Mouse (Mus musculus): ENCODE data around the gene Duxf3. TPM values are rescaled to one million over a fixed set of nuclear protein-coding genes. Genes with fewer than 3 reads are reported as not detected.

Duxf3 gene
- total and polyA plus RNA-seq, 3 experiments, result 0.17 TPM; not detected in 2

GRCm38 (mm10) chr10:58206639-58207404 is 25.7 kb downstream of the Duxf3 start:
- DNase-seq (ENCODE audit: extremely low read depth), result no peak
- H3K36me3 ChIP-seq (replicated peaks in 1 of 2; ENCODE audit: control insufficient read depth in 1 of 2, insufficient read depth in 1 of 2, low read length in 1 of 2), result no peaks in the 10 kb centered on the region
- no peak overlapping the region for H3K9ac ChIP-seq (ENCODE audit: insufficient read depth, low read depth)
- H3K79me2 ChIP-seq (replicated peaks; ENCODE audit: control insufficient read depth, extremely low read depth, insufficient read depth, poor library complexity, severe bottlenecking), result no peaks in the 10 kb centered on the region
- dilution Hi-C loops (cut with MboI; ENCODE audit: extremely low pct_ligation_motif_present, extremely low pct_unique_long_range_greater_than_20kb, low sequenced_read_pairs) (no loop called here), in situ Hi-C loops (cut with MboI; ENCODE audit: low pct_ligation_motif_present, low pct_unique_long_range_greater_than_20kb, low sequenced_read_pairs) (no loop called here)
- H3K4me1 ChIP-seq (ENCODE audit: control insufficient read depth in 1 of 2, insufficient read depth in 2 of 2), result no peaks in the 10 kb centered on the region
- no peak overlapping the region for H3K4me3 ChIP-seq (replicated peaks in 1 of 3; ENCODE audit: low read depth in 2 of 3, low read length in 2 of 3, poor library complexity in 1 of 3)
- peaks cover 53% of the 10 kb centered on the region for H3K27me3 ChIP-seq (replicated peaks)
- H3K4me2 ChIP-seq (ENCODE audit: insufficient read depth, low read depth, poor library complexity, severe bottlenecking), result no peak overlapping the region
- peaks cover 9% of the 10 kb centered on the region for H3K9me3 ChIP-seq (replicated peaks; ENCODE audit: low read length)
- TF ChIP-seq ZMIZ1 (IDR thresholded peaks at IDR 0.05; ENCODE audit: low read depth, low read length) (no peak), RCOR1 (conservative IDR thresholded peaks at IDR 0.05; ENCODE audit: low read depth, low read length) (no peak), ZKSCAN1 (IDR thresholded peaks at IDR 0.05; ENCODE audit: borderline replicate concordance, low read depth, low read length) (no peak), USF2 (conservative IDR thresholded peaks at IDR 0.05; ENCODE audit: low read depth, low read length) (no peak), EP300 (IDR thresholded peaks at IDR 0.05; ENCODE audit: low read length) (no peak), KAT2A (IDR thresholded peaks at IDR 0.05; ENCODE audit: insufficient replicate concordance, low read length) (no peak), NRF1 (IDR thresholded peaks at IDR 0.05; ENCODE audit: low read depth, low read length) (no peak), BHLHE40 (IDR thresholded peaks at IDR 0.05; ENCODE audit: low read depth, low read length) (no peak), JUN (IDR thresholded peaks at IDR 0.05; ENCODE audit: insufficient read depth, low read depth, low read length) (no peak), TBP (conservative IDR thresholded peaks at IDR 0.05; ENCODE audit: low read depth, low read length) (no peak), UBTF (IDR thresholded peaks at IDR 0.05; ENCODE audit: low read depth, low read length) (no peak), CHD2 (IDR thresholded peaks at IDR 0.05; ENCODE audit: low read length) (no peak)
- no peak overlapping the region for H3K27ac ChIP-seq (ENCODE audit: insufficient read depth, low read depth)

- peaks cover 9% of the 10 kb centered on the region for H3K9me3 ChIP-seq (replicated peaks; ENCODE audit: low read length)
- H3K9ac ChIP-seq (ENCODE audit: insufficient read depth, low read depth), result no peak overlapping the region
- no peak overlapping the region for H3K27ac ChIP-seq (ENCODE audit: insufficient read depth, low read depth)
- TF ChIP-seq MAFK (IDR thresholded peaks at IDR 0.05; ENCODE audit: insufficient replicate concordance, low read length), result no peak
- no peak for TF ChIP-seq E2F4 (IDR thresholded peaks at IDR 0.05; ENCODE audit: insufficient replicate concordance, low read depth, low read length)
- no peak for TF ChIP-seq MEF2A (IDR thresholded peaks at IDR 0.05; ENCODE audit: borderline replicate concordance, low read depth, low read length)
- no peak for TF ChIP-seq TCF12 (IDR thresholded peaks at IDR 0.05; ENCODE audit: low read depth, low read length)
- TF ChIP-seq IRF4 (IDR thresholded peaks at IDR 0.05; ENCODE audit: low read depth, low read length), result no peak
- no peak for TF ChIP-seq MAX (IDR thresholded peaks at IDR 0.05; ENCODE audit: low read length)
- TF ChIP-seq EP300 (IDR thresholded peaks at IDR 0.05; ENCODE audit: low read length), result no peak
- TF ChIP-seq SIN3A (IDR thresholded peaks at IDR 0.05; ENCODE audit: low read length), result no peak
- no peak for TF ChIP-seq USF2 (conservative IDR thresholded peaks at IDR 0.05; ENCODE audit: low read depth, low read length)
- TF ChIP-seq JUND (conservative IDR thresholded peaks at IDR 0.05; ENCODE audit: low read depth, low read length), result no peak
- no peak for TF ChIP-seq ZMIZ1 (IDR thresholded peaks at IDR 0.05; ENCODE audit: low read depth, low read length)
- TF ChIP-seq GABPA (IDR thresholded peaks at IDR 0.05; ENCODE audit: insufficient replicate concordance, low read depth, low read length), result no peak
- no peak for TF ChIP-seq ZC3H11A (IDR thresholded peaks at IDR 0.05; ENCODE audit: low read depth, low read length)
- no peak for TF ChIP-seq ELF1 (IDR thresholded peaks at IDR 0.05; ENCODE audit: low read depth, low read length)
- H3K27me3 ChIP-seq (replicated peaks), result peaks cover 46% of the 10 kb centered on the region
- dilution Hi-C loops (cut with MboI; ENCODE audit: extremely low pct_ligation_motif_present, extremely low pct_unique_long_range_greater_than_20kb, low sequenced_read_pairs) (no loop called here), in situ Hi-C loops (cut with MboI; ENCODE audit: low pct_ligation_motif_present, low pct_unique_long_range_greater_than_20kb, low sequenced_read_pairs) (no loop called here)
- H3K4me2 ChIP-seq (ENCODE audit: insufficient read depth, low read depth, poor library complexity, severe bottlenecking), result no peak overlapping the region
- H3K4me1 ChIP-seq (ENCODE audit: control insufficient read depth in 1 of 2, insufficient read depth in 2 of 2), result no peaks in the 10 kb centered on the region
- DNase-seq (ENCODE audit: extremely low read depth), result no peak
- no peaks in the 10 kb centered on the region for H3K36me3 ChIP-seq (replicated peaks in 1 of 2; ENCODE audit: control insufficient read depth in 1 of 2, insufficient read depth in 1 of 2, low read length in 1 of 2)
- no peaks in the 10 kb centered on the region for H3K79me2 ChIP-seq (replicated peaks; ENCODE audit: control insufficient read depth, extremely low read depth, insufficient read depth, poor library complexity, severe bottlenecking)
- H3K4me3 ChIP-seq (replicated peaks in 1 of 3; ENCODE audit: low read depth in 2 of 3, low read length in 2 of 3, poor library complexity in 1 of 3), result no peak overlapping the region
These were observed 26.5 kb downstream of the Duxf3 start for GRCm38 (mm10) chr10:58205986-58206385.
